Mouse (Mus musculus): ENCODE data around the gene Cdc42ep4. TPM values are rescaled to one million over a fixed set of nuclear protein-coding genes. Genes with fewer than 3 reads are reported as not detected.

Gene Cdc42ep4
- total and polyA plus RNA-seq, 3 experiments: 10.8 to 38.6 (median 22.8) TPM

GRCm38 (mm10) chr11:113778733-113779679 lies 27.3 kb upstream of the Cdc42ep4 start:
- no peaks in the 10 kb centered on the region for H3K36me3 ChIP-seq (replicated peaks)
- H3K4me3 ChIP-seq (ENCODE audit: low read depth, low read length): no peak overlapping the region
- no peaks in the 10 kb centered on the region; the same call in 1 of the 2 replicates for H3K27me3 ChIP-seq (ENCODE audit: insufficient read depth, low read length)
- ATAC-seq (ENCODE audit: extremely low read depth, insufficient number of reproducible peaks, low FRiP score, poor library complexity, severe bottlenecking): no peak
- DNase-seq (ENCODE audit: low spot score): no peak
- TF ChIP-seq TAL1 (conservative IDR thresholded peaks at IDR 0.05; ENCODE audit: low read depth, low read length) (no peak), POLR2AphosphoS5 (IDR thresholded peaks at IDR 0.05; ENCODE audit: insufficient replicate concordance, low read depth, low read length) (no peak), GATA2 (IDR thresholded peaks at IDR 0.05; ENCODE audit: borderline replicate concordance, low read depth, low read length) (no peak), CTCF (IDR thresholded peaks at IDR 0.05; ENCODE audit: low read depth, low read length) (no peak), GATA1 (IDR thresholded peaks at IDR 0.05; ENCODE audit: borderline replicate concordance, low read length) (no peak)
- peaks cover 25% of the 10 kb centered on the region for H3K4me1 ChIP-seq (ENCODE audit: insufficient read depth, low read depth, low read length)
- no peaks in the 10 kb centered on the region for H3K9me3 ChIP-seq (replicated peaks)

DNA sequence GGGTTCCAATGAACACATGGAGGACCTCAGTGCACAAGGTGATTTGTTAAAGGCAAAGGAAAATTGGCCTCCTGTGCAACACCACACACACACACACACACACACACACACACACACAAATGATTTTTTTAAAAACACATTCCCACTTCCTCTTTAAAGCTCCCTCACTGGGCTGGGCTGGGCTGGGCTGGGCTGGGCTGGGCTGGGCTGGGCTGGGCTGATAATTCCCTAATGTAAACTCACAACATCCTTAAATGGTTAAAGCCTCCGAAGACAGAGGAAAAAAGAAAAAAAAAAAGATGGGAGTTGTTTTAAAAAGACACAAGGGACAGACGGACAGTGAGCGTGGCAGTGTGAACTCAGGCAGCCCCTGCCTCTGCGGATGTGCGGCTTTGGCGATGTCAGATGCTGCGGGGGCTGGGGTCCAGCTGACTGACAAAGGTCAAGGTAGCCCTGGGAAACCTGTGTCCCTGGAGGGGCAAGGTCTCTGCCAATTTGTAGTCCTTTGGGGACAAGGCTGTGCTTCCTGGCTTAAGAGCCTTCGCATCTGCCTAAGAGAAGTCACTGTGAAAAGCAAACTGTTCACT lies 26.3 kb upstream of the Cdc42ep4 start:
- Histone ChIP-seq H3K4me3 (ENCODE audit: low read depth, low read length) (peak overlapping the region; percentile 45; the same call in 1 of the 2 replicates), H3K9me3 (replicated peaks) (no peaks in the 10 kb centered on the region), H3K4me1 (ENCODE audit: insufficient read depth, low read depth, low read length) (peaks cover 25% of the 10 kb centered on the region), H3K27me3 (ENCODE audit: insufficient read depth, low read length) (no peaks in the 10 kb centered on the region; the same call in 1 of the 2 replicates), H3K36me3 (replicated peaks) (no peaks in the 10 kb centered on the region)
- no peak for TF ChIP-seq TAL1 (conservative IDR thresholded peaks at IDR 0.05; ENCODE audit: low read depth, low read length)
- no peak for TF ChIP-seq GATA2 (IDR thresholded peaks at IDR 0.05; ENCODE audit: borderline replicate concordance, low read depth, low read length)
- no peak for TF ChIP-seq POLR2AphosphoS5 (IDR thresholded peaks at IDR 0.05; ENCODE audit: insufficient replicate concordance, low read depth, low read length)
- TF ChIP-seq GATA1 (IDR thresholded peaks at IDR 0.05; ENCODE audit: borderline replicate concordance, low read length): no peak
- TF ChIP-seq CTCF (IDR thresholded peaks at IDR 0.05; ENCODE audit: low read depth, low read length): no peak
- DNase-seq (ENCODE audit: low spot score): no peak
- 0 out of 2 replicates have a peak, but pooled peaks have one; percentile 22 for ATAC-seq (ENCODE audit: extremely low read depth, insufficient number of reproducible peaks, low FRiP score, poor library complexity, severe bottlenecking)

DNA sequence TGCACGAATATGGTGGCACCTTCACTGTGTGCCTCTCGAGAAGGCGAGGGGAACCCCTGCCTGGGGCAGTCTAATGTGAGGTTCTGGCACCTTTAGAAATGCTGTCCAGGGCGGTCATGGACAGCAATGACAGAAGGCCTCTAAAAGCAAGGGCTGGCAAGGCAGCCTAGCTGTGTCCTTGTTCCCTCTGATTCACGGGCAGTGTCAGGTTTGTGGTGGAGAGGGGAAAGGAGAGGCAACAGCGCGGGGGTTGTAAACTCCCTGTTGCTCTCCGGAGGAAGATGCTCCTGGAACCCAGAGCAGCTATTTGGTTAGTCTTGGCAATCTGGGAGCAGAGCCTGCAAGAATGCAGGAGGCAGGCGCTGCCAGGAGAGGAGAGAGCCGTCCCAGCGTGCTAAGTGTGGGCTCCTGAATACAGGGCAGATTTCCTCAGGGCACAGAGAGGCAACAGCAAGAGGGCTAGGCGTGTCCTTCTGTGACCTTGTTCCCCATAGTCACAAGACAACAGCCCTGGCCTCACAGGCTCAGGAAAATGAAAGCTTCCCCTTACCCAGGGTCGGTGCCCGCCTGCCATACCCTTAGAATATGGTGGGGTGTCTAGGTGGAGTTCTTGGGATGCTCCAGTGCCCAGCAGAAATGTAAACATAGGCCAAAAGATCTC lies 25.3 kb upstream of the Cdc42ep4 start:
- TF ChIP-seq TAL1 (conservative IDR thresholded peaks at IDR 0.05; ENCODE audit: low read depth, low read length) (no peak), GATA2 (IDR thresholded peaks at IDR 0.05; ENCODE audit: borderline replicate concordance, low read depth, low read length) (no peak), GATA1 (IDR thresholded peaks at IDR 0.05; ENCODE audit: borderline replicate concordance, low read length) (no peak), CTCF (IDR thresholded peaks at IDR 0.05; ENCODE audit: low read depth, low read length) (no peak), POLR2AphosphoS5 (IDR thresholded peaks at IDR 0.05; ENCODE audit: insufficient replicate concordance, low read depth, low read length) (no peak)
- Histone ChIP-seq H3K4me1 (ENCODE audit: insufficient read depth, low read depth, low read length) (peaks cover 25% of the 10 kb centered on the region), H3K27me3 (ENCODE audit: insufficient read depth, low read length) (no peaks in the 10 kb centered on the region; the same call in 1 of the 2 replicates), H3K36me3 (replicated peaks) (no peaks in the 10 kb centered on the region), H3K4me3 (ENCODE audit: low read depth, low read length) (no peak overlapping the region), H3K9me3 (replicated peaks) (no peaks in the 10 kb centered on the region)
- DNase-seq (ENCODE audit: low spot score) (no peak), ATAC-seq (ENCODE audit: extremely low read depth, insufficient number of reproducible peaks, low FRiP score, poor library complexity, severe bottlenecking) (no peak)

DNA sequence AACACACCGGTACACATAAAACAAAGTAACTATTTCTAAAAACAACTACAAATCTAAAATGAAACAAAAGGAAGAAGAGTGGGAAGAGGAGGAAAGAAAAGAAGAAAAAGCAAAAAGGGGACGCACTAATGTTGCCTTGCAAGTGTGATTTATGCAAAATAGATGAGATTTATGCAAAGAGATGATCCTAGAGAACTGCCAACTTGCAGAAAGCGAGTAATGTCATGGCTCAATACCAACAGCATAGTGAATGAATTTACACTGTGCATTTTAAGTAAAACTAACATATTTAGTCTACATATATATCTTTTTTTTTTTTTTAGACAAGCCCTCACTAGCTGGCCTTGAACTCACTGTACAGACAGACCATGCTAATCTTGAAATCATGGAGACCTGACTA lies 23.1 kb upstream of the Cdc42ep4 start:
- Histone ChIP-seq H3K9me3 (replicated peaks) (no peaks in the 10 kb centered on the region), H3K4me3 (ENCODE audit: low read depth, low read length) (no peak overlapping the region), H3K36me3 (replicated peaks) (no peaks in the 10 kb centered on the region), H3K4me1 (ENCODE audit: insufficient read depth, low read depth, low read length) (peaks cover 25% of the 10 kb centered on the region), H3K27me3 (ENCODE audit: insufficient read depth, low read length) (no peaks in the 10 kb centered on the region; the same call in 1 of the 2 replicates)
- TF ChIP-seq CTCF (IDR thresholded peaks at IDR 0.05; ENCODE audit: low read depth, low read length): no peak
- TF ChIP-seq GATA2 (IDR thresholded peaks at IDR 0.05; ENCODE audit: borderline replicate concordance, low read depth, low read length): no peak
- no peak for TF ChIP-seq POLR2AphosphoS5 (IDR thresholded peaks at IDR 0.05; ENCODE audit: insufficient replicate concordance, low read depth, low read length)
- no peak for TF ChIP-seq TAL1 (conservative IDR thresholded peaks at IDR 0.05; ENCODE audit: low read depth, low read length)
- TF ChIP-seq GATA1 (IDR thresholded peaks at IDR 0.05; ENCODE audit: borderline replicate concordance, low read length): no peak
- no peak for ATAC-seq (ENCODE audit: extremely low read depth, insufficient number of reproducible peaks, low FRiP score, poor library complexity, severe bottlenecking)
- DNase-seq (ENCODE audit: low spot score): no peak

- ATAC-seq (ENCODE audit: extremely low read depth, insufficient number of reproducible peaks, low FRiP score, poor library complexity, severe bottlenecking): no peak
Observed at GRCm38 (mm10) chr11:113773191-113773590, 21.5 kb upstream of the Cdc42ep4 start.

More at GRCm38 (mm10) chr11:113773191-113773590, 21.5 kb upstream of the Cdc42ep4 start:
- no peak for TF ChIP-seq GATA2 (IDR thresholded peaks at IDR 0.05; ENCODE audit: borderline replicate concordance, low read depth, low read length)
- no peak for TF ChIP-seq CTCF (IDR thresholded peaks at IDR 0.05; ENCODE audit: low read depth, low read length)
- TF ChIP-seq TAL1 (conservative IDR thresholded peaks at IDR 0.05; ENCODE audit: low read depth, low read length): no peak
- no peak for TF ChIP-seq POLR2AphosphoS5 (IDR thresholded peaks at IDR 0.05; ENCODE audit: insufficient replicate concordance, low read depth, low read length)
- no peak for TF ChIP-seq GATA1 (IDR thresholded peaks at IDR 0.05; ENCODE audit: borderline replicate concordance, low read length)
- H3K36me3 ChIP-seq (replicated peaks): no peaks in the 10 kb centered on the region
- peaks cover 14% of the 10 kb centered on the region for H3K4me1 ChIP-seq (ENCODE audit: insufficient read depth, low read depth, low read length)
- H3K27me3 ChIP-seq (ENCODE audit: insufficient read depth, low read length): no peaks in the 10 kb centered on the region; the same call in 1 of the 2 replicates
- DNase-seq (ENCODE audit: low spot score): no peak
- H3K9me3 ChIP-seq (replicated peaks): no peaks in the 10 kb centered on the region
- H3K4me3 ChIP-seq (ENCODE audit: low read depth, low read length): no peak overlapping the region
